Mouse (Mus musculus): Measurements from ENCODE around the gene Slc15a1.

The Slc15a1 gene

DNA sequence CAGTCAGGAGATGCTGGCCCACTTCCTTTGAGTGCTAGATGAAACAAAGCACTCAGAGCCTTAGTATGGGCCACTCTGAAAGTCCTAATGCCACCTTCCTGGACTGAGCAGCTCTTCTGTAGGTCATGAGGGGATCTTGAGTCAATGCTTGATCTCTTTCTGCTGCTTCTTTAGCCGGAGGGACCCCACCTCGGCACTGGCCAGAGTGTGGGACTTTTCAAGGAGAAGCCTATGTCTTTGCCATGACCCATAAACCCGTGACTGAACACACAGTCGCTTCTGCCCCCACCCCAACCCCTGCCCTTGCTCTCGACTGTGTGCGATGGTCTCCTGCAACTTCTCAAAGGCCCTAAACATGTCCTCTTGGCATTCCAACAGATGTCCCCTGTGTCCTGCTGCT, 52.8 kb downstream of the Slc15a1 start:
- DNase-seq (ENCODE audit: extremely low spot score): no peak

DNA sequence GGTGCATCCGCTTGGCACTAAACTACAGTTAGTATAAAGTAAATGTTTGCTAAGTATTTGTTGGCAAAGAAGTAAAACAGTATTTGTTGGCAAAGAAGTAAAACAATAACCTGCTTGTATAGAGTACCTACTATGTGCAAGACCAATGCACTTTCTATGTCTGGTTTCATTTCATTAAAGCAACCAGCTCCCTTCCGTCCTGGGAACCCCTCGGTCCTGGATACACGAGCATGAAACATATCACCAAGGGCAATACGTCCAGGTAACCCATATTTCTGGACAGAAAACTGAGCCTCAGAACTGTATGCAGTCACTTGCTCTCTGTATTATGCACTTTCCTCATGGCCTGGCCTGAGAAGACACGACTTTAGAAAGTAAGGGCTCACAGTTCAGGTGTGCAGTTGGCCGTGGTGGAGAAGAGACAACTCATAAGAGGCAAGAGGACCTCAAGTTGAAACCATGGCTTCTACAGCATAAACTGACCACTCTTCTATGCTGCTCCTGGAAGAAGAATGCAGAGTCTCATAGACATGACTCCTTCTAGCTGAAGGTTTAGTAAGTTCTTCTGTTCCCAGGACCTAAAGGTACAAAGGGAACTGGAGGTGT, 53.5 kb downstream of the Slc15a1 start:
- no peak for DNase-seq (ENCODE audit: extremely low spot score)

DNA sequence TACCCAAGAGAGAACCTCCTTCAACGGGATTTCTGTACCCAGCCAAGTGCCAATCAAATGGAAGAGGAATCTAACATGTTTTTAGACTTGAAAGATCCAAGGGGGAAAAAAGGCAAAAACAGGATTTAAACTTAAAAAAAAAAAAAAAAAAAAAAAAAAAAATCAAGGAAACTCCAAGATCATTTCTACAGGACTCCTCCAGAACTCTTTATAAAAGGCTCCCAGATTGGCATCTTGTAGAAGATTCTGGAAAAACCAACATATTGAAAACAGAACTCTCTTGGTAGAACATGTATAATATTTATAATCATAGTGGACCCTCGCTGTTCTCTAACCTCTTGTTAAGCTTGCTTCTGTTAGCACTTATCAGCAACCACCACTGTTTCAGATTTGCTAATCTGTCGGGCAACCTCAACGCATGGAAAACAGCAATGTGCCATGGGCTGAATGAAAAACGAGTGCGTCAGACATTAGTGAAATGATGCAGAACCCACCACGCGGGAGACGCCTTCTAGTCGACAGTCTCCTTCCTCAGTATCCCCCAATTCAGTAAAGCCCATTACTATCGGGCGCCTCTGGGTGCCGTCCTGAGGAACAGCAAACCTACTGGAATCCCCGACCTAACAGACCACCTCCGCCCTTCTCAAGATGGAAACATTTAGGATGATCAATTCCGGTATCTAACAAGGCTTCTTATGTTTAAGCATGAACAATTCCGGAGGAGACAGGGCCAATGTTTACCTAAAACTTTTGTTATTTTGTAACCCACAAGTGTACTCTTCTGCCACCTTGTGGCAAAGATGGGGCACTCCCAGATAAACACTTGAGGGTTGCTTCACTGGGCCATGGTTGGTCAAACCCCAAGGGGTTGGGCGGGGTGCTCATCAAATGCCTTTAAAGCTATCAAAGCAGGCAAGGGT, 54.3 kb downstream of the Slc15a1 start:
- DNase-seq (ENCODE audit: extremely low spot score): peak; percentile 54

DNA sequence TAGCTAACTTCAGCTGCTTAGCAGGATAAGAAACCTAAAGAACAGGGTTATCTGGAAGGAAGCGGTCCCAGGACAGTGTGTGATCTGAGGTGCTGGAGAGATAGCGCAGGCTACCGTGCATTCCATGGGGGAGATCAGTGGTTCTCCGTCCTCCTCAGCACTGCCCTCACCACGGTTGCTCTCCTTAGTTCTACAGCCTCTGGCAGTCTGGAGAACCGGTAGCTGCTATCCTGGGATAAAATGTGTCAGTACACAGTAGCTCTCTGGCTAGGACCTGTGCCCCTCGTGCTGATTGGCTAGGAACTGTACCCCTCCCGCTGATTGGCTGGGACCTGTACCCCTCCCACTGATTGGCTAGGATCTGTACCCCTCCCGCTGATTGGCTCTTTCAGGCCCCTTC, 58.1 kb downstream of the Slc15a1 start:
- peak; percentile 65 for DNase-seq (ENCODE audit: extremely low spot score)

DNA sequence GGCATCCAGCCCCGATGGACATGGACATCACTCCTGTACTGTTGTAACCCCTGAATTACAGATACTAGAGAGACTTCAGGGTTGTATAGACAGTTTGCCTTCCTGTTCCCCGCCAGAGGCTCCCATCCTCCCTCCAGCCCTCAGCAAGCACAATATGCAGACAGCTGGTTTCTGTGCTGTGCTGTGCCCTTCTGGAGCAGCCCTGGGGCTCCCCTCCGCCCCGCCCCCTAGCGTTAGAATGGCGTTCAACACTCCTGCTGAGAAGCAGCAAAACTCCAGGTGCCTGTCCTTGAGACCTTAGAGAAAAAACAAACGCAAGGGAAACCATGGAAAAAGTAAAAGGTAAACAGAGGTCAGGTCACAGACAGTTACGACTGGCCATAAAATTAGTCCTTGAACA, 59.9 kb downstream of the Slc15a1 start:
- DNase-seq (ENCODE audit: extremely low spot score): peak; percentile 60

DNA sequence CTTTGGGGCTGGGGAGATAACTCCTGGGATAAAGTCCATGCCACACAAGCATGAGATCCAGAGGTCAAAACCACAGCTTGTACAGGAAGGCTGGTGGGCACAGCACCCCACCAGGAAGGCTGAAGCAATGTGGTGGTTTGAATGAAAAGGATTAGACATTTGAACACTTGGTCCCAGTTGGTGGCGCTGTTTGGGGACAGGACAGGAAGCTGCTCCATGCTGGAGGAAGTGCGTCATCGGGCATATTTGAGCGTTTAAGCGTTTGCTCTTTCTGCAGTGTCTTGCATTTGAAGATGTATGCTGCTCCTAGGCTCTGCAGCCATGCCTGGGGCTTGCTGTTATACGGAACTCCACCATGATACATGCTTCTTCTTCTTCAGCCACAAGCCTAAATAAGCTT, 64.2 kb downstream of the Slc15a1 start:
- no peak for DNase-seq (ENCODE audit: extremely low spot score)

DNA sequence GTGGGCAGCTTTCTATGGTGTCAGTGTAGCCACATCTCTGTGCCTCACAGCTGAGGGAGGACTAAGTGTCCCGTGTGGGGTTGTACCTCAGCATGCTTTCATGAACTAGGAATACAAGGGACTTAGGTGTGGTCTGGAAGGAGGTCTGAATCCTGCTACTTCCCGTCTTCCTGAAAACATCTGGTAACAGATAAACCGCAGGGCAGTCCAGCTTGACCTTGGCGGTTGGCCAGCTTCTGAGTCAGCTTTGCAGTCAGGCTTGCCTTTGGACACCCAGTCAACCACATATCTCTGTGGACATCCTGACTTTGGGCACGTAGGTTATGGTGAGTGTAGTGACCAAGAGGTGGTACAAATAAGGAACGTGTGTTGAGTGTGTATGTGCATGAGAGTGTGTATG, 68.0 kb downstream of the Slc15a1 start:
- DNase-seq (ENCODE audit: extremely low spot score): no peak

DNA sequence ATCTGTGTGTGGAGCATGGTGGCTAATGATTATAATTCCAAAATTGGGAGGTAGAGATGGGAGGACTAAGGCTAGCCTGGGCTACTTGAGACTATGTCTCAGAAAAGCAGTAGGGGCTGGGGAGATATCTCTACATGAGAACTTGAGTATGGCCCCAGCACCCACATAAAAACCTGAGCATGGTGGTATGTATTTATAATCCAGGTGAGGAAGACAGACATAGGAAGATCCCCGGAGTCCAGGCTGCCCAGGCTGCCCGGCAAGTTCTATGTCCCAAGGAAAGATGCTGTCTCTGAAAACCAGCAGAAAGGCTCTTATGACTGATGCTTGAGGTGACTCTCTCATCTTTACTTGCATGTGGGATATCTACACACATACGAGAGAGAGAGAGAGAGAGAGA, 68.6 kb downstream of the Slc15a1 start:
- no peak for DNase-seq (ENCODE audit: extremely low spot score)

DNA sequence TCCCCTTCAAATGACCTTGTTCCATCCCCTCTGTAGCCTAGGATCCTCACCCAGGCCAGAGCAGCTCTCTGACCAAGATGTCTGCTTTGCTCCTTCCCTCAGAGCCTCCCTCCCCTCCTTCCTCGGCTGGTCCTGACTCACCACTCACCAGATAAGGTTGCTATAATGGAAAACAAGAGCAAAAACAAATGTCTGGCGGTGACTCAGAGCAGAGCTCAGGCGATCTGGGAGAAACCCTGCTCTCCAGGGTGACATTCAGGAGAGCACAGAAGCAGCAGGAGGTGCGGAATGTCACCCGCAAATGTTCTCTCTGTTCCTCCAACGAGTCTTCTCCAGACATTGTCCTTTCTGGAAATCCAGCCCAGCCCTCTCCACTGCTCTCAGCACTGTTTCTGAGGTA, 69.3 kb downstream of the Slc15a1 start:
- no peak for DNase-seq (ENCODE audit: extremely low spot score)

DNA sequence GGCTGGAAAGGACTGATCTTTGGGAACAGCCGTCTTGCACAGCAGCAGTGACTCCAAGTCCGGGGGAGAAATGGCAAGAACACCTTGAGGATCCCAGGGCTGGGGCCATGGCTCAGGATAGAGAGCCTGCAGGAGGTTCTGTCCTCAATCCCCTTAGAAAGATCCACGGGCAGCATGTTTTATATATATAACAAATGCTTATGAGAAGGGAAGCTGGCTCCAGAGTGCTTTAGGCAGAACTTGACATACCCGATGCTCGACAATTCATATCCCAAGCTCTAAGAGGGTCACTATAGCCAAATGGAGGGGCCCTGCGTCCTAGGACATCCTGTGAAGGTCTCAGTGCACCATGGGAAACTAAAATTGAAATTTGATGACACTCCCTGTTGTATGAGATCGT, 73.8 kb downstream of the Slc15a1 start:
- no peak for DNase-seq (ENCODE audit: extremely low spot score)

DNA sequence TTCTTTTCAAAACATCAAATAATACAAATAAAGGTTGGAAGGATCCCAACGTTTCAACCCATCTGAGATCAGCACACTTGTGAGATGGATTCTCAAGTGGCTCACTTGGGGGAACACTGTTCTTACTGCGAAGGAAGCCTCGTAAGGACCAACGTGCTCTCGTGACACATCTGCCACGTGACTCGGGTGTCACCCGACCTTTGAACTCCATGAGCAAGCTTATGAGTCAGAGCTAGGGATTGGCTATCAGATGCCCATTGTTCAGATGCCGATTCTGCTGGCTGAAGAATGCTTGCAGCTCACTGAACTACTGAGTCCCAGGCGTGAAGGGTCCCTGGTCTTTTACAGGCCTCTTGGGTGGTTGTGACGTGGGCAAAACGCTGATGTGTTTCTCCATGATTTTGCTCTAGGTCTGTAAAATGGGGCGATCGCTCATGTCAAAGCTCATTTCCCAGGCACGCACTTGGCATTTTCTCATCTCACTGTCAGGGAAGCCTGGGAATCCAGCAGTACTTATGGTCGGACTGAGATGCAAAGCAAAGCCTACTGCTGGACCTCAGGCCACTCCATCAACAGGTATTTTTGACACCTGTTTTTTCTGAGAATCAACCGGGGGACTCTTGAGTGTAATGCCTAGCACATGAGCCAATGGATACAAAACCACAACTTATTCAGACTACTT, 75.1 kb downstream of the Slc15a1 start:
- DNase-seq (ENCODE audit: extremely low spot score): no peak

DNA sequence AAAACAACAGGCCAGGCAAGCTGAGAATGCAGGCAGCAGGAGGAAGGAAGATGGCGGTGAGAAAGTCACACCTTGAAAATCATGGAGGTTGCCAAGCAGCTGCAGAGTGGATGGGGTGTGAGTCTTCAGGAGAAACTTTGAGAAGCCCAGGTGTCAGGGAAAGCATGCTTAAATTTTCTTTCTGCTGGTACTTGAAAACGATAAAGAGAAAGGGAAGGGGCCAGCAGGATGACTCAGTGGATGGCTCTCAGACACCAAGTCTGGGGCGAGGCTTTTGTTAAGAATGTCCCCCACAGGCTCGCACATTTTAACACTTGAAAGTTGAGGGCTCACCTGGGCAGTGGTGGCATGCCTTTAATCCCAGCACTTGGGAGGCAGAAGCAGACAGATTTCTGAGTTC, 76.9 kb downstream of the Slc15a1 start:
- no peak for DNase-seq (ENCODE audit: extremely low spot score)

DNA sequence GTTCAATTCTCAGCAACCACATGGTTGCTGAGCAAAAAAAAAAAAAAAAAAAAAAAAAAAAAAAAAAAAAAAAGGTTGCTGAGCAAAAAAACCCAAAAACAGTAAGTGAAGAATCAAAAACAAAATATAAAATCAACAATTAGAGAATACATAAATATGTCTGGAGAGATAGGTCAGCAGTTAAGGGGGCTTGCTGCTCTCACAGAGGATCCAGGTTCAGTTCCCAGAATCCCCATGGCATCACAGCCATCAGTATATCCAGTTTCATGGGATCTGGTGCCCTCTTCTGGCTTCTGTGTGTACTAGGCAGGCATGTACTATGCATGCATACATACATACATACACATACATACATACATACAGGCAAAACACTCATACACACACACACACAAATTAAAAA, 78.3 kb downstream of the Slc15a1 start:
- DNase-seq (ENCODE audit: extremely low spot score): no peak

DNA sequence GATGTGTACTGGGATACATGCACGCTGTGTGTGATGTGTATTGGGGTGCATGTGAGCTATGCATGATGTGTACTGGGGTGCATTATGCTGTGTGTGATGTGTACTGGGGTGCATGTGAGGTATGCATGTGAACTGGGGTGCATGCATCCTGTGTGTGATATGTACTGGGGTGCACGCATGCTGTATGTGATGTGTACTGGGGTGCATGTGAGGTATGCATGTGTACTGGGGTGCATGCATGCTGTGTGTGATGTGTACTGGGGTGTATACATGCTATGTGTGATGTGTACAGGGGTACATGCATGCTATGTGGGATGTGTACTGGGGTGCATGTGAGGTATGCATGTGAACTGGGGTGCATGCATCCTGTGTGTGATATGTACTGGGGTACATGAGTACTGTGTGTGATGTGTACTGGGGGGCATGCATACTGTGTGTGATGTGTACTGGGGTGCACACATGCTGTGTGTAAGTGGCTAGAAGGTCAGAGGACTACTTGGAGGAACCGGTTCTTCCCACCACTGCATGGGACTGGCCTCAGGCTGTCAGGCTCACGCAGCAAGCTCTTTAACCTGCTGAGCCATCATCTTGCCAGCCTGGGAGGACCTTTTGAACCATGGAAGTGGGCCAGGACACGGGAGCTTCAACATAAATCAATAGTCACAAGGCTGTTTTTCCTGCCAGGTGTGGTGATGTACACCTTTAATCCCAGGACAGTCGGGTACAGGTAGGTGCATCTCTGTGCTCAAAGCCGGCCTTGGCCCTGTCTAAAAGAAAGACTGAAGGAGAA, 79.9 kb downstream of the Slc15a1 start:
- no peak for DNase-seq (ENCODE audit: extremely low spot score)

DNA sequence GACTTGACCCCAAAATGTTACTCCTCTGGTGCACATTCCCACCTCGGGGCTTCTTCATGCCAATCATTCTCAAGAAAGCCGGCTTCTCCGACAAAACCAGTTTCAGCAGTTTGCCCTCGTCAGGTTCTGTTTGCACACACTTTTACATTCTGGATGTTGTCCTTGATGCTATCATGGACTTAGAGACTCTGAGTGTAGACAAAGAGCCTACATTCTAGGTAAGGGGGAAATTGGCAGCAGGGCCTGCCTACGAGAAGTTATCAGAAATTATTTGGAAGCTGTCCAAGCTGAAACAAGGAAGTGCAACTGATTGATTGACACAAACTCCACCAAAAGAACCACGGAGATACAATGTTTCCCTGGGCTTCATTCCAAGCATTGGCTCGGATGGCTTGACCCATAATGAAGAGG, 81.7 kb downstream of the Slc15a1 start:
- no peak for DNase-seq (ENCODE audit: extremely low spot score)

DNA sequence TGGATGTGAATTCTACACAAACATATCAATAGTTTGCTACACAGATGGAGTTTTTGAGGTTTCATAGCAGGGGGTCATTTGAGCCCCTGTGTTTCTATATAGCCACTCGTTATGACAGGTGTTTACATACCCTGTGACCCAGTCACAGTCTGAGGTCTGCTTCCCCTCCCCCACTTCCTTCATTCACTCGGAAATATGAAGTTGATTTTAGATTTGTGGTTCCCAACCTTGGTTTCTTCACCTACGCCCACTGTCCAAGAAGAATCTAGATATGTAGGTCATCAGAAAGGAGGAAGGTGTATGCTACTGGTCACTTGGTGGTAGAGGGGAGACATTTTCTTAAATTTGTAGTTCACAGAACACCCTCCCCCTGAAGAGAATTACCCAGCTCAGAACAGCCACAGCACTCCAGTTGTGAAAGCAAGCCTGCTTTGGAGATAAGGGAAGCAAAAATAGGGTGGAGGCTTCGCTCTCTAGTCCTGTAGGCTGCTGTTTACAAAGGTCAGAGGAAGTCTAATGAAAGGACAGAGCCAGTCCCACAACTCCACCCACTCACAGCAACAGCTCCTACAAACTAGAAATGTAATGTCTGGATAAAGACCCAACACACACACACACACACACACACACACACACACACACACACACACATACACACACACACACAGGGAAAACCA, 82.2 kb downstream of the Slc15a1 start:
- DNase-seq (ENCODE audit: extremely low spot score): no peak

DNA sequence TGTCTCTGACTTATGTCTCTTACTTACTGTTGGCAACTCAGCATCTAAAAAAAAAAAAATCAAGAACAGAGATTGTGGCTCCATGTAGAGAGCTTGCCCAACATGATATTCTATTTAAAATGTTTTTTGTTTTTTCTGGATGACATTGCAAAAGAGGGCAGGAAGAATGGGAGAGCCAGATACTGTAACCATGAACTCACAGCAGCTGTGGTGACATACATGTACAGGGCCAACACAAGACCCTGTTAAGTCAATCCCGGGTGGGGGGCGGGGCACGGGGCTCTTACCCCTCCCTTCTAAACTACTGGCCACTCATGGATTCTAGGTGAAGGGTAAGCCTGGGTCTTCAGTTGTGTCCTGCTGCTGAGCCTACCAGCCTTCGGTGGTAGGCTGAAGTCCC, 83.1 kb downstream of the Slc15a1 start:
- DNase-seq (ENCODE audit: extremely low spot score): no peak

DNA sequence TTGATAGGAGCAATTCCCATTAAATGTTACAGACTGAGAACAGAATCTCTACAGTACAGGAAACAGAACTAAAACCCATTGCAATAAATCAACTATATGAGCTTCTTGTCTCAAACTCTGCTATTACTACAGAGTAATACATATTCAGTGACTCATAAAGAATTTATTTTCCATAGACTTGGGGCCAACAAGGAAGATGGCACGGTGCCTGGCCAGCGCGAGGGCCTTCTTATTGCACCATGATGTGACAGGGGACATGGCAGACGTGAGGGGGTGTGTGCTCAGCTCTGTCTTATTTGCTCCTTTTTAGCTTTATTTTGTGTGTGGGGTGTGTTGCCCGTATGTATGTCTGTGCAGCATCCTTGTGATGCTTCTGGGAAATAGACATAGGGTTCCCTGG, 87.5 kb downstream of the Slc15a1 start:
- DNase-seq (ENCODE audit: extremely low spot score): no peak

DNA sequence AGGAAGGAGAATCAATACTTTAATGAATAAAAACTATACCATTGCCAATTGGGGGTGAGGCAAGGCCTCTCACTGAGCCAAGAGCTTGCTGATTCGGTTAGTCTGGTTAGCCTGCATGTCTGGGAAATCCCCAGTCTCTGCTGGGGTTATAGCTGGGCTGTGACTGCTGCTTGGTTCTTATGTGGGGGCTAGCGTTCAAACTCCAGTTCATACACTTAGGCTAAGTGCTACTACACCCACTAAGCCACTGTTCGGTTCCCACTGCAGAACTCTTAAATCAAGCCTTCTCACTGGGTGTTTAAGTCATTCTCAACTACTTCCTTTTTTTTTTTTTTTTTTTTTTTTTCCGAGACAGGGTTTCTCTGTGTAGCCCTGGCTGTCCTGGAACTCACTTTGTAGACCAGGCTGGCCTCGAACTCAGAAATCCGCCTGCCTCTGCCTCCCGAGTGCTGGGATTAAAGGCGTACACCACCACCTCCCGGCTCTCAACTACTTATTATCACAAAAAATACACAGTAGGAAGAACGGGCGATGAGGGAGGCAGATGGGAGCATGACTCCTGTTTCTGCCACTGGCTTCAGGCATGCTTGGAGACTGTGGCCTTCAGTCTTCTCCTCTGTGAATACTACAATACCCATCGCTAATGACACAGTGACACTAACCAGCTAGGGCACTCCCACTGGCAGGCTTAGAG, 88.3 kb downstream of the Slc15a1 start:
- DNase-seq (ENCODE audit: extremely low spot score): no peak

DNA sequence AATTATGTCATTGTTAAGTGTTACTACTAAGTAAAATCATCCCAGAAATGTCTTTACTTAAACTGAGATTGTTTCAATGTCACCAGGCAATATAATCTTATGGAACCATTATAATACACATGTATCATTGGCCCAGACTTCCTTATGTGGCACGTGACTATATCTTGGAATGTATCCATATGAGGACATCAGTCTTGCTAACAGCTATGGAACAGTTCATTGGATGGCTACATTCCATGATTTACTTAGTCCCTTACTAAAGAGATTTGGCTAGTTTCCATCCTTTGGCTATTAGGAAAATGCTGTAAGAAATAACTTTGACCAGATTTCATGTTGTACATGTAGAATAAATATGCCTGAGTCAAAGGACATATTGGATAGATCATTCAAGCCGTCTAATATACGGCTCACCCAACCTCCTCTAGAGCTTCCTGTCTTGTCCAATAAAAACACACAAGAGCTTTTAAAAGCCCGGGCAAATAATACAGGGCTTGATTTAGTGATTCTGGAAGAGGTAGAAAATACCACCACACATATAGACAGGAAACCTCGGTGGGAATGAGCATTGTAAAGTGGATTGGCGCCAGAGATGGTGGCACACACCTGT, 90.3 kb downstream of the Slc15a1 start:
- DNase-seq (ENCODE audit: extremely low spot score): no peak
